Mouse (Mus musculus) spleen, postnatal 14 days (tissue): ENCODE measurements around the gene Spsb1.

Experiments used
- DNase-seq, 2 experiments: peaks; one replicate each; pipeline ENCODE4 v3.0.0; 2021 to 2022; ENCODE audit warnings: low spot score in 2 of 2

The Spsb1 gene

DNA sequence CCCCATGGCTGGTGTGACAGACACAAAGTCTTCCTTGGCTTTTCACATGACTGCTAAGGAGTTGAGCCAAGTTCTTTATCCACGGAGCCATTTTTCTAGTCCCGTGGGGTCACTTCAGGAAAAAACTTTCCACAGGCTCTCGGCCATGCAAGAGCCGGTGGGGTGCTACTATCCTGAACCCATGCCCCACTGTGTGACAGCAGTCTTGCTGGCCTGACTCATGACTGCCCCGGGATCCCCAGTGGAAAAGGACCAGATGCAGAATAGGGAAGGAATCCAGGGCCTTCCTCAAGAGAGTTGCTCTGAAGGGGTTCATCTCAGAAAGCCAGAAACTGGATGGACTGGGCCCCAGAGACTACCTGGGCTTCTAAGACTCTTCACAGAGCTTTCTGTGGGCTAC lies 66.7 kb downstream of the Spsb1 start:
- no peak for DNase-seq

DNA sequence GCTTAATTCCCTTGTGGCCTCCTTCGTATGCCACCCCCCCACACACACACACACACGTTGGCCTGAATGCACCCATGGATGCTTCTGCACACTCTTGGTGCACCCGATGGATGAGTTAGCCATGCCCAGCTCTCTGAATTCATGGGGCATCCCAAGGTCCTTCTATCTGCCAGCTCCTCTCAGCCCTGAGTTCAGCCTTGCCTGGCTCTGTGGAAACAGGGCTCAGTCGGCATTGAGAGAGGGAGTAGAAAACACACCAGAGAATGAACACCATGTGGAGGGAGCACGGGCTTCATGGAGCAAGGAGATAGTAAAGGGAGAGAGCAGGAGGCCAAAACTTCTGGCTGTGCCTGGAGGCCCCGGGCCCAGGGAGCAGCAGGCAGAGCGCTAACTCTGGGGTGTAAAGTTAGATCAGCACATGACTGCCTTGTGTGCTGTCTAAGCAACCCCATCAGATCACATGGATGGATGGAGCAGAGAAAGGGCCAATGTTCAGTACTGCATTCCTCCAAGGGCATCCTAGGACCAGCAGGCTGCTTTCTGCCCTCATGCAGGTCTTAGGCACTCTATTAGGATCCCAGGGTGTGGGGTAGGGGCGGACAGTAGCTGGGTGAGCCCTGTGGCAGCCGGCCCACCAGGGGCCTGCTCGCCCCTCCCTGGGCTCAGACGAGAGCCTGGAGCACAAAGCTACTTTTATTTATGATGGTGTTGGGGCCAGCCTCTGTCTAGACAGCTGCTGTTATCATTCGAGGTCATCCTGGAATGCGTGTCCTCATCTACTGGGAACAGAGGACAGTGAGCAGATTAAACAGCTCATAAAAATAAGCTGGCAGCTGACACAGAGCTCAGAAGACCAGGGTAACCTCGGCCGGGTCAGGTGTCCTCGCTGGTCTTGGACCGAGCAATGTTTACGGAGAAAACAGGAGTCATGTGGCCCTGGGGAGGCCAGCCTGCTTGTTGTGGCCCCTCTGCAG lies 68.3 kb downstream of the Spsb1 start:
- DNase-seq: no peak

DNA sequence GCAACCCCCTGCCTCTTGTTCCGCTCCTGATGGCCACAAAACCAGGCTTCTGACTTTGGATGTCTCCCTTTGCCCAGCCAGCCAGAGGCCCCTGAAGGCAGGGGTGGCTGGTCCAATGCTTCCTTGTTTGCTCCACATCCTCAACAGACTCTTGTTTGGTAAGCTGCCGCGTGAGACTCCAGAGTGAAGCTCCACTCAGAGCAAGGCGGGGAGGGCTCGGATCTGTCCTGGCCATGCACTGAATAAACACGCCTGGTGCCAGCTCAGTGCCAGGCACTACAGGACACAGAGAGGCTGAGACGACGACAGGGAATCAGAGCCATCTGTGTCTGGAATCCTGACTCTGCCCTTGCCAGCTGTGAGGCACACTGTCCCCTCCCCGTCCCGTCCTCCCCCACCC lies 70.9 kb downstream of the Spsb1 start:
- no peak for DNase-seq

DNA sequence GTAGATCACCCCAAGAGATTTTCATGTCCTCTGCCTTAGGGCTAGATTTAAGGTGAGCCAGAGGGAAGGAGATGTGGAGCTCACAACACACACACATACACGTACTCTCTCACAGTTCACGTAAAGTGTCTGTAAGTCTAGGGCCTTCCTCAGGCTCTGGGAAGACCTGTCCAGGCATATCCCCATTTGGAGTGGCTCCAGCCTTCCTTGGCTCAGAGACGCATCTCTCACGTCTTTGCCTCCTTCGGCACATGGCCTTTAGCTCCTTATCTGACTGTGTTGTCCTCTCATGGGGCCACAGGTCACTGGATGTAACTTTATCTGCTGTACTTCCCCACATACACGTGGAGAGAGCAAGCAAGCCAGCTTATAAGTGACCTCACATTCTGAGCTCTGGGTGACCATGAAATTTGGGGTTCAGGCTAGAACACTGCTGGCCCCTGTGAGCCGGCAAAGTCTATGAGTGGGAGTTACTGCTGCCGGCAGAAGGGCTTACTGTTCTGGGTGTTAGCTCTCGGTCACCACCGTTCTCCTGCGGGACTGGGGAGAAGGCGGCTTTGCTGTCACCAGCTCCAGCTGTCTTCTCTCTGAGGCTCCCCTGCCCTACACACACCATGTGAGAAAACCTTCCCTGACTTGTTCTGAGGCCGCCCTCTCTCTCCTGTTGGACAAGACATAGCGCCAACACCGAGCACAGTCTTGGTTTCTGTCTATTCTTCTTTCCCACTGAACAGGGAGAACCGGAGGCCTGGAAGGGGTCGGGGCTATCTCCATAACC lies 72.5 kb downstream of the Spsb1 start:
- no peak for DNase-seq

DNA sequence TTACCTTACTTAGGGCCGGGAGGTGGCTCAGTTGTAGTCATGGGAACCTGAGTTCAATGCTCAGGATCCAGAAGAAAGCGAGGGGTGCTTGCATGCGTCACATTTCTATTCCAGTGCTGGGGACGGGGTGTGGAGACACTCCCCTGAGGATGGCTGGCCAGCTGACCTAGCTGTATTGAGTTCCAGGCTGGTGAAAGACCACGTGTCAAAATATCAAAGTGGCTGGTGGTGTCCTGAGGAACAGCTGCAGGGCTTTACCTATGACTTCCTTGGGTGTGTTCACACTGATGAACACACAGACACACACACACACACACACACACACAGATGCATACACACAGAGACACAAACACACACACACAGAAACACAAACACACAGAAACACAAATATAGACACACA lies 73.9 kb downstream of the Spsb1 start:
- no peak for DNase-seq

DNA sequence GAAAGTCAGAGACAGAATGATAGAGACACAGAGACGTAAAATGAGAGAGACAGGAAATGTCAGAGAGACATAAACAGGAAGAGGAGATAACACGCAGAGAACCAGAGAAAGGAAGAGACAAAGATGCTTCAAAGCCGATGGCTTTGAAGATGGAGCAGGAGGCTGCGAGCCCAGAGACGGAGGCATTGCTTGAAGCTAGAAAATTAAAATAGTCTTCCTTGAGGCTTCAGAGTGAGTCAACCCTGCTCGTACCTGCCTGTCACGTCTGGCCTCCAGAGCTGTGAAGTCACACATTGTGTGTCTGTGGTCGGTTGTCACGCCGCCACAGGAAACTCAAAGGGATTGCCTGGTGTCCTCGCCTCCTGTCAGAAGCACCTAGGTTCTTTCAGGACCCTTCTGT lies 74.9 kb downstream of the Spsb1 start:
- no peak for DNase-seq

DNA sequence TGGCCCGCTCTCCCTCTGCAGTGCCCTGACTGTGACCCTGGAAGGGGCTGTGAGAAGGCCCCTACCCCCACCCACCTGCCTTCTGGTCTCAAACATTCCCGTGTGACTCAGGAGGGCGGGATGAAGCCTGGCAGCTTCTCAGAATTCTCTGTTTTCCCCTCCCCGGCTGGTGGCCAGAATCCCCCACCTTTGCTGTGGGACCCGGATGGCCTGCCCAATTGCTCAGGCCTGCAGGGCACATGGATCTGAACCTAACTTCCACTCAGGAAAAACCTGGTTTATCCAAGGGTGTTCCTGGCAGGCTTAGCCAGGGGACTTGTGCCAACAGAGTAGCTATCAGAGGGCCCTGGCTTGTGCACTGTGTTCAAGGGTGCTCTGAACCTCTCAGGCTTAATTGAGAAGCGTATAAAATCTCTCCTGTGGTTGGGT lies 76.8 kb downstream of the Spsb1 start:
- DNase-seq: no peak

DNA sequence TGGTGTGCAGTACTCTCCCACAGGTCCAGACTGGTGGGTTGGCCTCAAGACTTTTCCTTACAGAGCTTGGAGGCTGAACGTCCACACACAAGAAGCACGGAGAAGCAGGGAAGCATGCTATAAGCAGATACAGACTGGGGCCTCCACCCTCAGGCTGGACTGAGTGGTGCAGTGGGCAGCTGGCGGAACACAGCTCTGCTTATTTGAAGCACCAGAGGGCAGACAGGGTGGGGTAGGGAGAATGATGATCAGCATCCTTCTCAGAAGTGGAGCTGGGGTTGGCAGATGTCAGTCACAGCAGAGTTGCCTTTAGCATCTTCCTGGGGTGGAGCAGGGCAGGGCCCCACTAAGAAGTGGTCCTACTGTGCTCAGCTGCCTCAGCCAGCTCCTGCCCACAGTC lies 77.6 kb downstream of the Spsb1 start:
- no peak for DNase-seq

DNA sequence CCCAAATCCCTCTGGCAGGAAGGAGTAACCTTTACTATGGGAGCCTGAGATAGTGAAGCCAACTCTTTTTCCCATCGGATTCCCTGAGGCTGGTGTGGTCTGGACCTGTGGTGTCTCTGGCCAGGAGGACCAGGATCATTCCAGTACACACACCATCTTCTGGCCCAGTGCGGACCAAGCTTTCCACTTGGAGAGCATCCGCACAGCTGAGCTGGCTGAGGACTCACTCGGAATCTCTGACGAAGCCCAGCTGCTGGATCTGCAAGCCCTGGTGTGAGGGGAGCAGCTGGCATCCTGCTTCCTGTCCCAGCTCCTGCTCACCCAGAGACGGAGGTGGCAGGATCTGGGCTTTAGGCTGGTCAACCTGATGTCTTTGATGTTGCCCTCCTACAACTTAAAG lies 78.1 kb downstream of the Spsb1 start:
- DNase-seq: no peak

DNA sequence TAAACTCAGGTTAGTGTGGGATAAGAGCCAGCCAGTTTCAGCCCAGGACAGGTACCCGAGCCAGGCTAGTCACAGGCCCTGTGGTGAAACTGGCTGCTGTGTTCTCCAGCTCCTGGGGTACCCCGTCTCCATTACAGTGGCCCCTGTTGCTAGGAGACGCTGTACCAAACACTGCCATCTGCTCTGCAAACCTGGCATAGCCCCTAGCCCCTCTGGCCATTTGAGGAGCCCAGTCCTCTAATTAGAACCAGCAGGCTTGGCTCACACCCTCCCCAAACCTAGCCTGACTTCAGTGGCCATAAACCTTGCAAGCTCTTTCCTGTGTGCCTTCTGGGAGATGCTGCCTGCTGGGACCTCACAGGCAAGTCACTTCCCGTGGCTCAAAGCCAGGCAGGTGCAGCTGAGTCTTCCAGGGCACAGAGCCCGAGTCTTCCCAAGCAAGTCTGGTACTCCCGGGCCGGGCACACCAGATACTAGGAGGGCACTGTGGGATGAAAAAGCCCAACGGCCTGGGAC lies 78.8 kb downstream of the Spsb1 start:
- no peak for DNase-seq

DNA sequence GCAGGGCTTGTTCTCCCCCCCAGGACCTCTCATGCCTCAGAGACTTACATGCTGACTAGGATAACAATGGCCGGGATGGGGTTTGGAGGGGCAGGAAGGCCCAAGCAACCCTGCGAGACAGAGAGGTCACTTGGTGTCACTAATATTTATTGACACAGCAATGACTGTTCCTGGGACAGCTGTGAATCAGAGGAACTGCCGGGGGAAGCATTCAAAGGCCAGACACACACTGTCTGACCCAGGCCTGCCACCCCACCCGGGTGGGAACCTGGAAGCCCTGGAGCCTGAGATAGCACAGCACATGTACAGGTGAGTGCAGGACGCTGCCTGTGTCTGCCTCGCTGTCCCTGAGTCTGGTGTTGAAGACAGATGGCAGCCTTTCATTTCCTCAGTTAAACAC lies 79.5 kb downstream of the Spsb1 start:
- DNase-seq: no peak

DNA sequence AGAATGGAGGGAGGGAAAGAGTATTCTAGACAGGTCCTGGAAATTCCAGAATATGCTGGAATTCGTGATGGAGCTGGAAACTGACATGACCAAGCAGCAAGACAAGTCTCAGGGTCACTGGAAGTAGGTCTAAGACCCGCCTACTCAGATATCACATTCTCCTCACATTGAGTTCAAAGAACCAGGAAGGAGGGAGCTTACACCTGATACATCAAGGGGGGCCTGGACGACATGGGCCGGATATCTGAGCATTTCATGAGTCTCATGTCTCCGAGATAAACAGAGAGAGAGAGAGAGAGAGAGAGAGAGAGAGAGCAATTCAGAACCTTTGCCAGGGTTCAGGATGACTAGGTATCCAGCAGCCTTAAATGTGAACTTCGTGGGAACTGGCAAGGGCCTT lies 82.6 kb downstream of the Spsb1 start:
- no peak for DNase-seq

DNA sequence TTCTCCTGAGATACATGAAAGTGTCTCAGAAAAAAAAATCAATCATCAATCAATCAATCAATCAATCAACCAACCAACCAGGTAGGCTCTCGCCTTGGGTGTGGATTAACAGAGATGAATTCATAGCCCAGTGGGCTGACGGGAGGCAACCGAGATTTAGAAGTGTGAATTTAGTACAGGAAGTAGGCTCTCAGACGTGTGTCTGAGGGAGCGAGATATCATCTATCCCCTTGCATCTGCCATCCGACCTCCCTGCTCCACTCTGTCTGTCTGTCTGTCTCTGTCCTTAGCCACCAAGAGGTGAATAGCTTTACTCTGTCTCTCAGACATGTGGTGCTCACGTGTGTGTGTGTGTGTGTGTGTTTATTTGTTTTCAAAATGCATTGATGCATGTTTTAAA lies 83.3 kb downstream of the Spsb1 start:
- no peak for DNase-seq

DNA sequence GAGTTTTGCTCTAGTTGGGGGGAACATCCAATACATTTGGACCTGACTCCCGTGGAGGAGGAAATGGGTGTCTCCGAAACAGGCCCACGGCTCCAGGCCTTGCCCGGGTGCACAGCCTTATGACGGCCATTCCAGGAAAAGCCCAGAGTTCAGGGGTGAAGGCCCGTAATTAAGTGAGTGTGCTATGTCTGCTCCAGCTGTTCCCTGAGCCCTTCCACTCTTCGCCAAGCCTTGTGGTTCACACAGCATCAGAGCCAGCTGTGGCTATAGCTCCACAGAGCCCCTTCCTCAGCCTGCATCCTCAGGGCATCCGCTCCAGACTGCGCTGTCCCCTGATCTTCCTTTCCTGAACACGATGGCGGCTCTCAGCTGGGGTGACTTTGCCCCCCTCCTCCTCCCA lies 83.8 kb downstream of the Spsb1 start:
- no peak for DNase-seq

DNA sequence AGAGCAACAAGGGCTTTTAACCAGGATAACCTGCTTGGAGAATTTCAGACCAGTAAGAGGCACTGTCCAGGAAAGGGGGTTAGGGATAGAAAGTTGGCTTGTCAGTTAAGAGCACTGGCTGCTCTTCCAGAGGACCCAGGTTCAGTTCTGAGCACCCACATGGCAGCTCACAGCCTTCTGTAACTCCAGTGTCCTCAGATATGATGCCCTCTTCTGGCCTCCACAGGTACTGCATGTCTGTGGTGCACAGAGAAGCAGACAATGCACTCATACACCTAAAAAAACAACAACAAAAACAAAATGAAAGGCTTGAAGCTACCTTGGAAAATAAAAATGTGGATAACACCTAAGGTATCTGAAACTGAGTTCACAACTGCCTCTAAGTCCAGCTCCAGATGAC lies 84.4 kb downstream of the Spsb1 start:
- DNase-seq: no peak

DNA sequence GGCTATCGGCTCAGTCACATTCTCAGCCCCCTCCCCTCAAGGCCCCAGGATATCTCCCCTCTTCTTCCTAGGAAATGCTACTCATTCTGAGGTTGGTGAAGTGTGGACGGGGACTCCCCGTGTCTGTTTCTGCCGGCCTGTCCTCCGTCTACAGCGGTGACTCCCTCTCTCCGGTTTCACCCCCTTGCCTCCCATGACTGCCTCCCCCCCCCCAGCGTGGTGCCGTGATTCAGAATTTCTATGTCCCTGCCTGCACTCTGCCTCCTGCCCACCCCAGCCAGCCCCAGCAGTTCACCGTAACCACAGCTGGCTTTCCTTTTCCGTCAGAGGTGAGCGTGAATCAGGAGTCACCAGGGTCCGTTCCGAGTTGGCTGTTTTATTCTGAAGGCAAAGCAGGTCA lies 86.1 kb downstream of the Spsb1 start:
- DNase-seq: no peak

DNA sequence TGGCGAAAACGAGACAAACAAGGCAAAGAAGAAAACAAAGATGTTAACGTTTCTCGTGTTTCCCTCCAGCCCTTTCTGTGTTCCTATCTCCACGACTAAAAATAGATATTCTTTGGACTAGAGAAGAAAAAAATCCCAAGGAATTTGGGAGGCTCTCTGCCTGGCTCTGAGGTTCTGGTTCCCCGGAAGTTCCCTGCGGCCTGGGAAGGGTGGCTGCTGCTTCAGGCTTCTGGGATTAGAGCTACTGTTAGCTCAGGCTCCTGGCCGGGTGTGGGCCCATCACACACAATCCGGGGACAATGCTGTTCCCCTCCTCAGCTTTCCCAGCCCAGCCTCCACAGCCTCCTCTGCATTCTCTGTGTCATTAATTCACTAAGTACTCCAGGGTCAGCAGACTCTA lies 86.8 kb downstream of the Spsb1 start:
- no peak for DNase-seq

DNA sequence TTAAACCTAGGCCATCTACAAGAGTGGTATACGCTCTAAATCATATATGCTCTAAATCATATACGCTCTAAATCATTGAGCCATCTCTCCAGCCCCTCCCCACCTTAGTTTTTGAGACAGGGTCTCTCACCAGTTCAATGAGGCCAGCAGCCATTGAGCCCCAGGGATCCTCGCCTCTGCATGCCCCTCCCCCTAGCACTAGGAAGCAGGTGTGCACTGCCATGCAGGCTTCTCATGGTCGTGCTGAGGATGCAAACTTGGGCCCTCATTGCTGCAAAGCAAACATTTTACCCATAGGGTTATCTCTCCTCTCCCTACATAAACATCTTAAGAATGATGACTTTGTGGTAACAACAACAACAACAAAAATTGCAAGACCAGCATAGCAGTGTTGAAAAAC lies 87.5 kb downstream of the Spsb1 start:
- no peak for DNase-seq

DNA sequence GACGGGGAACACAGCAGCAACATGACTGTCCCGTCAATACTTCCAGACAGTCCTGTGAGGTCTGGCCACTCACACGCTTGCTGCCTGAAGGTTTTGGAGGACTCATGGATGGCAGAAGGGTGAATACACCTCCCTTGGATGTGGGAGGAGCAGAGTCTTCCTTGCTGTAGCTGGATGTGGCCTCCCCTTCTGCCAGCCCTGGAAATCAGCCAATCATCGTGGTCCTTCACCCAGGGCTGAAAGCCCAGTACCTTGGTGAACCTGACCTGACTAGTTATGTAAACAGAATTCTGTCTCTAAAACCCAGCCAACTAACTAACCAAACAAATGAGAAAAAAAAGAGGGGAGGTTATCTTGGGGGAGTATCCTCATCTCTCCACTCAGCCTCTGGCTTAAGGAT lies 90.4 kb downstream of the Spsb1 start:
- DNase-seq: no peak

DNA sequence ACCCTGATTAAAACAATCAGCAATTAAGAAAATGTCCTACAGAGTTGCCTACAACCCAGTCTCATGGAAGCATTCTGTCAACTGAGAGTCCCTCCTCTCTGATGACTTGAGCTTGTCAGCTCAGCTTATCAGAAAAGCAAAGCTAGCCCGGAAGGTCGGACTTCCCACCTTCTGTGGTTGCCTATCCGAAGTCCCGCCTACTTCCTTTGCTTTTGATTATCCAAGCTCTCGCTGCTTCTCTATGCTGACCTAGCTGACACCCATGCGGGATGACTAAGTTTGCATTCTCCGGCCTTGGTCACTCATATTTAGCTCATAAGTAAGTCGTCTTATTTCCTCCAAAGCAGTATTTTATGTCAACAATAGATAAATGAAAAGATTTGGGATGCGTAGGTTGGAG lies 91.3 kb downstream of the Spsb1 start:
- no peak for DNase-seq

DNA sequence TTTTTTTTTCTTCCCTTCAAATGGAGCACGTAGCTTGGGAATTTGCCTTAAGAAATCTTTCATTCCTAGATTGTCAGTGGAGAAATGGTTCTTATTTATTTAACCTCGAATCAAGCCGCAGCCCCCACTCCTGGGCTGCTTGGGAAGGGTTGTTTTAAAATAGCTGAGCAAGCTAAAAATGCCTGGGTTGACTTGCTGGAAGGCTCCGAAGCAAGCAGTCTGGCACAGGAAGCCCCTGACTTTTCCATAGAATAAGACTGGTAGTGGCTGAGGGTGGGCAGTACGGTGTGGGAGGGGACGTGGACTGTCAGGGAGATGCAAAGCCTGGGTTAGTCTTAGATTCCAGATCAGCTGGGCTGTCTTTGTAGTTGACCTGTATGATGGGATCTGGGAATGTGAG lies 94.5 kb downstream of the Spsb1 start:
- no peak for DNase-seq

DNA sequence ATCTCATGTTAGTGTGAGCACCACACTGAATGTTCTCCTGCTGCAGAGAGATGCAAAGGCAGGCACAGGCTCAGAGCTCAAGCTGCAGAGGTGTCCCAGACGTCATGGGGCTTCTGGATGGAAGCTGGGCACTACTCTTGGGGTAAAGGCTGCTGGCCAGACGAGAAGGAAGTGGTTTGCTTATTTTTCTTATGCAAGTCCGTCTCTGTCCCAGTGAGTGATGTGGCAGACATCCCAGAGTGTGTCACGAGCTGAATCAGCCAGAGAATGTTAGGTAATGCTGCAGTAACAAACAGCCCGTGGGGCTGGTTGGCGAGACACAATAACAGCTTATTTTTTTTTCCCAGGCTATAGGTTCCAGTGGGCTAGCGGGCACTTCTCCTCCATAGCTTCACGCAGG lies 96.3 kb downstream of the Spsb1 start:
- no peak for DNase-seq

DNA sequence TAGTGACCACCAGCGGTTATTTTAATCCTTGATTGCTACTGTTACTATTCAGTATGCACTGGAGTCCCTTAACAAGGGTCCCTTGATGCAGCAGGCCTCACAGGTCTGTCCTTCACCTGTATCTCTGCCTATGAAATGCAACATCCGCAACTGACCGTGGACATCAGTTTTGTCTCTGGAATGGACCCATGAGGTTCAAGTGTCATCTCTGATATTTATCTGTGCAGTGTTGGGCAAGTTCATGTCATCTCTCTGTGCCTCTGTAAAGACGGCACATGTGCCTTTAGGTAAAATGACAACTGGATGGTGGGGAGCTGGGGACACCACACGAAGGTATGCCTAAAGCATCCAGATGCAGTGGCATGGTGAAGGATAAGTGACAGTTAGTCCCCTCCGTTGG lies 96.7 kb downstream of the Spsb1 start:
- DNase-seq: no peak
